Comparison of ENCODE assay signal across 17 mouse cellular contexts in genomic region chr15:36864046-36864445, GRCm38 (mm10).
A peak's percentile ranks its signal among the peaks of the same experiment; 100 is the strongest.
DNase-seq lines count a peak whose midpoint lies in the region.
"Had no signal": no experiment of that assay in that cellular context is flagged by ENCODE, and none has a peak within 500 bp of the region (broad histone marks: within the 10 kb centered on the region; RNA-seq: fewer than 3 reads in every experiment).

No protein-coding gene starts in this region.

- peak; percentile 28 for DNase-seq in heart, adult 11 months
- DNase-seq in heart, postnatal 25 days (ENCODE audit: low spot score), result no peak
- DNase-seq in layer of hippocampus, adult 8-10 months (ENCODE audit: low spot score in 2 of 2), result peak; percentile 43
- no peak for DNase-seq in layer of hippocampus, adult 11-12 months (ENCODE audit: low spot score)
- DNase-seq in ovary, adult 18-20 months (ENCODE audit: low spot score), result peak; percentile 0
- no peak for DNase-seq in ovary, postnatal 10 days (ENCODE audit: low spot score)
- DNase-seq in brain, adult 2 months (ENCODE audit: low read depth, low spot score), result peak; percentile 61
- DNase-seq in cerebellum, adult 9-11 months, result no peak
- DNase-seq: adrenal gland, adult 2 months; adrenal gland, postnatal 10 days; adrenal gland, postnatal 25 days; cerebellum, adult 11-12 months; cerebellum, adult 2 months; cerebellum, adult 9-10 months; cerebellum, postnatal 14 days; cerebellum, postnatal 36 days; embryo, embryonic 11 days had no signal

- intact Hi-C loops in heart, postnatal 25 days (cut with DNase I), result no loop called here

Comparison
In these comparisons a context has a peak if more than half of its experiments do, and no peak if none do; other contexts are left out.
1. DNase-seq: peak in heart, adult 11 months (single experiment), layer of hippocampus, adult 8-10 months (2 of 2), ovary, adult 18-20 months (single experiment) and brain, adult 2 months (single experiment); none in heart, postnatal 25 days (single experiment), layer of hippocampus, adult 11-12 months (single experiment), ovary, postnatal 10 days (single experiment) and cerebellum, adult 9-11 months (single experiment).